Mouse (Mus musculus) CH12F3 (cell line): ENCODE data around the gene Lamc2.

Experiments used
- in situ Hi-C: fragments of 300-500 bp; cut with MboI; formaldehyde crosslinking; loops from 2 replicates; pipeline ENCODE4 v1.14.3; 2020; ENCODE audit warnings: low sequenced_read_pairs

Gene Lamc2

DNA sequence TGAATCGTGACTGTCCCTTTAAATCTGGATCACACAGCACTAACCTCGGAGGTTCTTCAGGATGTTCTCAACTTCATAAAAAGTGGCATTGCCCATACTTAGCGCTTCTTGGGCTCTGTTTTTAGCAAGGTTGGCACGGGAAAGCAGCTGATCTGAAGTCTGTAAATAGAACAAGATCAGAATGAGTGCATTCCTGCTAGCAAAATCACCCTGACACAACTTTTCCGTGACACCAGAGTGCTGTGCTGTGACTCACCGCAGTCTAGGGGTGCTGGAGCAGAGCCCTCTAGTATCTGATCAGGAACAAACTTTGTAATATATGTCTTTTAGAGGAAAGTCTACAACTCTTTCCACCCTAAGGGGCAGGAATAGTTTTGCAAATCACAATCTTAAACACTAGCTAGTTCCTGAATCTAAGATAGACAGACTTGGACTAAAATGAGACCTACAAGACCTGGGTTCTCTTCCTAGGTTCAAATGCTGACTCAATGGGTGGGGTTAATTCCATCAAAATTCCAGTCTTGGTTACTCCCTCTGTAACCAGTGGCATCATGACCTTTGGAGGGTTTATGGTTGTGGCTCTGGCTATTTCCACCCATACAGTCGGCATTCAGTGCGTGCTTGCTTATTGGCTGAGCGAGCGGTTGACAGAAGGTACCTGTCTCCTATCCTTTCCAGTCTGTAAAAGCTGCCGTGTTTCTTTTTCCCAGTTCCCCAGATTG is 56.1 kb downstream of the Lamc2 start:
- in situ Hi-C loops = no loop called here

DNA sequence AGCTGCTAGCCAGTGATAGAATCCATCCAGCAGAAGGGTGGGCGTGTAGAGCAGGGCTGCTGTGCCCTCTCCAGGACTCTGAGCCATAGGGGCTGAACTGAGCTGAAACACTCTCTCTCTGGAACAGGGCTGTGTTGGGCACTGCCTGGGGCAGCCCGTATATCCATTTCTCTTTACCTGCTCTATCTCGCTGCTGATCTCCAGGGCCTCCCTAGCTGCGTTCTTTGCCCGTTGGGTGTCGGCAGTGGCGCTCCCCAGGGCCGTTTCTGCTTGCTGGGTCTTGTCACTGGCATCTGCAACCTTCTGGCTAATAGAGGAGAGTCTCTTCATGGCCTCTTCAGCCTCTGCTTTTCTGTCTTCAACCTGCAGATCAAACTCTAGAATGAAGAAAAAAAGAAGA is 57.5 kb downstream of the Lamc2 start:
- in situ Hi-C loops = no loop called here

DNA sequence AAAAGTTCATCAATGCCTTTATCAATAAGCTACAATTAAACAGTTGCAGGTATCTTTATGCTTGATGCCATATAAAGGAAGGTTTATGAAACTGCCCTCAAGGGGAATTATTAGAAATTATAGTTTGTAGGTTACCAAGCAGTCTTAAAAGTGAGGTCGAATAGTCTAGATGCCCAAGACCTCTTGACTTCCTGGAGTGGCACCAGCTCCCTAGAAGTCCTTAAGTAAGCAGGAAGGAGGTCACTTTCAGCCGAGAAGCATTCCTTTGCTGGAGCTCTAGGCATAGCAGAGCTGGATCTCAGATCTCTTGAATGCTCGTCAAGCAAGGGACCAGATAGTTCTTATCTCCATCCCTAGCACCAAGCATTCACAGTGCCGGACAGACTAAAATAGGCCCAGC is 58.6 kb downstream of the Lamc2 start:
- in situ Hi-C loops = no loop called here

DNA sequence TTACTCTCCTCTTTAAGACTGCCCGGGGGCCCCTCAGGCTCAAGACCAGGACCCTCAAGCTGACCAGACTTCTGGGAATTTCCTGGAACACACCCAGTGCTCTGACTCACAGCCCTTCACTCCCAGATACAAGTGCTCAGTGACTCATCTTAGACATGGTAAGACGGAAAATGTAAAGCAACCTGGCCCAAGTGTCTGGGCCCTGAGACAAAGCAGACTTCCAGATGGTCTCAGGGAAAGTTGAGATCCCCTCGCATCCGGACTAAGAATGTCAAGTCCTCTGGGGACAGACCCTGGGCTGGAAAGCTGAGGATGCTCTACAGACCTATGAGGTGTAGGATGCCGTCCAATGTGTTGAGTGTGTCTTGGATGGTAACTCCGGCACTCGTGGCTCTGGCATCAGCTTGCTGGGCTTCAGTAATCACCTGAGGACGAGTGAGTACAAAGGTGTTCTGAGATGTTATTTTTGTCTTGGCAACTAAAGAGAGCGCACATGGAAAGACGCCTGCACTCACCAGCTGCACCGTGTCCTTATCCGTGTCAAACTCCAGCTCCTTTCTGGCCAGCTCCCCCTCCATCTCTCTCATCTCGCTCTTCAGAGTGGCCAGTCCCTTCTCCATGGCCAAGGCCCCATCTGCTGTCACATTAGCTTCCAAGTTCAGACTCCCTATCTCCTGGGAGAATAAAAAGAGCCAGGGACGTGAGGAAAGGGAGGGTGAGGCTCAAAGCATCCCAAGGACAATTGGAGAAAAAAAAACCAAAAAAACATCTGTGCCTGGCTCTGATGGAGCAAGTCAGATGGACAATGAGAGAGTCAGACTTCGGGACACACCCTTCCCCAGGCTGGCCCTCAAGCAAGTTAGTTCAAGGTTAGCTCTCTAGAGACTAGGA is 59.5 kb downstream of the Lamc2 start:
- in situ Hi-C loops = no loop called here

DNA sequence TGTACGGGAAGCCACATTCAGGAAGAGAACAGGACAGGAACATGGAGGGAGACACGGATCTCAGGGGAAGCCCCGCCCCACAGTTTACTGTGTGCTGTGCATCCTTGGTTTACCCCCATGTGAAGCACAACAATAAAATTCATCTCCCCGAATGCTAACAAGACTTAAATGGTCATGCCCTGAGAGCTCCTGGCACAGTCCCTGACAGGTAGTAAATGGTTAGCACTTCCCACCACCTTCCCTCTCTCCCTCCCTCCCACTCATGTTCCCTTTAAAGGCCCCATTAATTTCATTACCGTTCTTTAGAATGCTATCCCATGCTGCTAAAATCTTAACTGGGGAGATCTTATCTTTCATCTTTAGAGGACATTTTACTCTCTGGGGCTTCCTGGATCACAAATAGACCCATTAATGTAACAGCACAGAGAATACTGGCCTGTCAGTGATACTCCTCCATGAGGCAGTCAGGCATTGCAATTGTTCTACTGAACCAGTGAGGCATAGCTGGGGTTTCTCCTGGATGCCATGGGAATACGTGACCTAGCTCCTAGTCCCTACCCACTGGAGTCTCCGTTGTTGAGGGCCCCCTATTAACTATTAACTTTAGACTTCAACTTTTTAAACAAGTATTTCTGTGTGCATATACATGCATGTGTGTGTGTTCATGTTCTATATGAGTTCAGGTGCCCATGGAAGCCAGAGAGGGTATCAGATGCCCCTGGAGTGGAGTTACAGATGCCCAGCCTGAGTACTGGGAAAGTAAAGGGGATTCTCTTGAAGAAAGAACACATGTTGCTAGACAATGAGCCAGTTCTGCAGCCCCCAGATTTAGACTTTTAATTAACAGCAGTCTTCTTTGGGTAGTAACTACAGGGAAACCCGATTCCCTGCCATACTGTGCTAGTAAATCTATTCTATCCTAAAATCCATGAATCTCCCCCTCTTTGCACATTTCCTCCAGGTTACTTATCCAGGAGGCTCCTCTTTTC is 60.7 kb downstream of the Lamc2 start:
- in situ Hi-C loops = no loop called here

DNA sequence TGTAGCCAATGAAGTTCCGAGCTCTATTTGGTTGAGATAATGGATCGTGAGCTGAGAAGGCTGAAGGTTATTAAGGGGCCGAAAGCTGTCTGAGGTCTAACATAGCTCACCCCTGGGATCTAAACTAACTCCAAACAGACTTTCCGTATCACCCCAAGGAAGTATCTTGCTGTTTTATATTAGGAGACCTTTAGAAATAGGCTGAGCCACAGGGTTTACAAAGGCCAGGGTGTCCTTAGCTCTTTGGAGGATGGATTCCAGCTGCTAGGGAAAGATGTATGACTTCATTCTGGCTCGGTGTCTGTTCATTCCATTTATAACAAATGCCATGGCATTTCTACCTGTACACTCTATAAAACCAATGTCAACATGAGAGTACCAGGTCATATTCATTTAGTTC is 61.7 kb downstream of the Lamc2 start:
- in situ Hi-C loops = loop anchor here (25.0 kb wide), 1 partner anchor 263 kb away; no protein-coding TSS in a partner anchor

DNA sequence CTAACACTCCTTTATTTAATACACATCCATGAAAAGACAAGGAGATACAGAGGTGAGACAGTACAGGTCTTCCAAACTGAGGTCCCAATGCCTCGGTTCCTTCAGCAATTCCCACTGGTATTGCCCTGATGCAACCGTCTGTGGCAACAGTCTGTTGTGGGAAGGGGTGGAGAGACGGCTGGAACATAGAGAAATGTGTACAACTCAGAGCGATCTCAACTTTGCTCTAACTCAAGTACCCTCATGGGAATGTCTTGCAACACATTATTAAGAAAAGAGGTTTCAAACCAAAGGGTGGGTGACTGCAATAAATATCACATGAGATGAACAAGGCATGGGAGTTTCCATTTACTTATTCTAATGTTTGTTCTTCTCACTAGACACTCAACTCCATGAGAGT is 63.5 kb downstream of the Lamc2 start:
- in situ Hi-C loops = loop anchor here (25.0 kb wide), 1 partner anchor 265 kb away; no protein-coding TSS in a partner anchor

DNA sequence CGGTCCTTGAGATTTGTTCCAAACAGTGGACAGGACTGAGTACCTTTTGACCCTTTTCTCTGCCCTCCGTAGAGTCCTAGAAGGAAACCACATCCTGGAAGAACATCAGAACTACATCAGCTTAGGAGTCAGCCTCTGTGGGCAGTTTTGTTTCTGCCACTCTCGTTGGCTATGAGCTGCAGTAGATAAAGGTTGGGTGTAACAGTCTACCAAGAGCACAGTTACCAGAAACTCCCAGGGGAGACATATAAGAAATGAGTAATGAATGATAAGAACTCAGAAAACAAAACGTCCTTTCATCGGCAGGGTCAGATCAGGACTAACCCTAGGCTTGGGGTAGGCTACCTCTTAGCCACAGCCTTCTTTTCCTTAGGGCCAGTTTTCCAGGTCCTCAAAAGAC is 64.9 kb downstream of the Lamc2 start:
- in situ Hi-C loops = loop anchor here (25.0 kb wide), 1 partner anchor 266 kb away; no protein-coding TSS in a partner anchor

DNA sequence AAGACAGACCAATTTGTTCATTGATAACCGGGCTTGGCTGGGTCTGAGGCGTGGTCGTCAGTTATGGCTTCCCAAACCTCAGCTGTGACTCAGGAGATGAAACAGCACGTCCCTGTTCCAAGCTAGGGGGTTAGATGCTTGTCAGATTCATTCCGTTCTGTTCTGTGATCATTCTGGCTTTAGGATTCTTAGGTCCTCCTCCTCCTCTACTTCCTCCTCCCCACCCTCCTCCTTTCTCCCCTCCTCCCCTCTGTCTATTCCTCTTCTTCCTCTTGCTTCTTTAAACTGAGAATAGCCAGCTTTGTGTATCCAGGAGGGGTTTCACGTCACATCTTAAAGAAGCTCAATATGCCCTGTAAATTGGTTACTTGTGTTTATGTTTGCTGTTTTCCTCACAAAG is 65.7 kb downstream of the Lamc2 start:
- in situ Hi-C loops = loop anchor here (25.0 kb wide), 1 partner anchor 267 kb away; no protein-coding TSS in a partner anchor

DNA sequence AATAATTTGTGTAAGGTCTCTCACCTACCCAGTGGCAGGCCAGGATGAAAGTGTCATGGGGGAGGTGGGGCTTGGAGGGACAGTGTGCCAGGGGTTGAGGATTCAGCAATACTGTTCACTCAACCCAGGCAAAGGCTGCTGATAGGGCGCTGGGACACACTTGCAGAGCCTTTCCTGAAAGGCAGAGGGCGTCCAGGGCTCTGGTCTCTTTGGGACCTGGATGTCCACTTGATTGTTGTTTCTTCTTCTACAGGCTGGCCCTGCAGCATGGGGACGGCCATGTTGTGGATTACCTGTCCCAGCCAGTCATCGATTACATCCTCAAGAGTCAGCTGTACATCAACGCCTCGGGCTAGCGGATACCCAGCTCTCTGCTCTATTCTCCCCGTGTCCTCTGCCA is 70.9 kb downstream of the Lamc2 start:
- in situ Hi-C loops = loop anchor here (25.0 kb wide), 1 partner anchor 272 kb away; no protein-coding TSS in a partner anchor

DNA sequence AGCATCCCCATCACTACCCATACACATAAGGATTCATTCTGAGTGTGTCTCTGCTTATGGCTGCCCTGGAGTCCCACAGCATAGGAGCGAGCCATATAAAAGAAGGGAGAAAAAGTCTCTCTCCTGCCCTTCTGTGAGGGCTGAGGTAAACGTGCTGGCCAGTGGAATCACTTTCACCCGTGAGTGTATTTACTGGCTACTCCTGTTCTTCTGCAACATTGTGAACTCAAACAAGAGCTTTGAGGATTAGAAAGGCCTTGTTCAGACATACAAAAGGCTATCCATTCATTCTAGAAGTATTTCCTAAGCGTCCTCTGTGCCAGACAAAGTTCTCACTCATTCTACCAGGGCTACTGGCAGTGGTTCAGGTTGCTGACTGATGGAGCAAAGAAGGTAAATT is 74.7 kb downstream of the Lamc2 start:
- in situ Hi-C loops = loop anchor here (25.0 kb wide), 1 partner anchor 276 kb away; no protein-coding TSS in a partner anchor

DNA sequence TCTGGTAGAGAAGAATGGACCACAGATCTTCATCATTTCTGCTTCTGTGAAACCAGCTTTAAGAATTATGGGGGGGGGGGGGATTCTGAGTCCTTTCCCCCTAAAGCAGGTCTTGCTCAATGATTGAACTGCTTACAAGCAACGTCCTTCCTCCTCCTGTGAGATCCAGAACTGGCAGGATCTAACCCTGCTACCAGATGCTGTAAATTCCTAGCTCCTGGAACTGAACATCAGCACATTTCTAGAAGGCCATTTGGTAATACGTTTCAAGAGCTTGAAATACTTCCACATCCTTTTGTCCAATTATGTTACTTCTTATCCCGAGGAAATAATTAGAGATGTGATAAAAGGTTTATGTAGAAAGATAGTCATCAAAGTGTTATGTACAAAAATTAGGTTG is 76.4 kb downstream of the Lamc2 start:
- in situ Hi-C loops = loop anchor here (25.0 kb wide), 1 partner anchor 277 kb away; no protein-coding TSS in a partner anchor

DNA sequence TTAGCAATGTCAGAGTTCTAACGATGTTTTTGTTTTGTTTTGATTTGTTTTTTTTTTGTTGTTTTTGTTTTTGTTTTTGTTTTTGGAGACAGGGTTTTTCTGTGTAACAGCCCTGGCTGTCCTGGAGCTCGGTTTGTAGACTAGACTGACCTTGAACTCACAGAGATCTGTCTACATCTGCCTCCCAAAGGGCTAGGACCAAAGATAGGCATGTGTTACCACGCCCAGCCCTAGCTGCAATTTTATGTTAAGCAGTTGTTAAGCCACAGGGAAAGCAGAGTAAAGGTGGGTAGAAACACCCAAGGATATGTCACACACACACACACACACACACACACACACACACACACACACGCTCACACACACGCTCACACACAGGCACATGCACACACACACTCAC is 76.9 kb downstream of the Lamc2 start:
- in situ Hi-C loops = loop anchor here (25.0 kb wide), 1 partner anchor 278 kb away; no protein-coding TSS in a partner anchor

DNA sequence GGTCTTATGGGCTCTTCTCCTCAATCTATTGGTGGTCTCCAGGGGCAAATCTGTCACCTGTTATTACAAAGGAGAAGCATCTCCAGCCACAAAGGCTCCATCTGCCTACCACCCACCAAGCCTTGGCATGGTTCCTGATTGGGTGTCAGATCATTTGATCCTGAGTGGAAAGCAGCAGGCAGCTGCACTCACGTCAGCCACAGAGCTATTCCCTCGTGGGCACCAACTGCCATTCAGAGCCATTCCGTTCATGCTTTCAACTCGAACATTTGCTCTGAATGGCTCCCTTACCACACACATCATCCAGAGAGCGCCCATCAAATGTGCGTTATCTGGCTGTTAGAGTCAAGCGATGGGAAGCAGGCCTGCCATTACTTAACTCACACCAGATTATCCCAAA is 78.4 kb downstream of the Lamc2 start:
- in situ Hi-C loops = loop anchor here (25.0 kb wide), 1 partner anchor 279 kb away; no protein-coding TSS in a partner anchor

DNA sequence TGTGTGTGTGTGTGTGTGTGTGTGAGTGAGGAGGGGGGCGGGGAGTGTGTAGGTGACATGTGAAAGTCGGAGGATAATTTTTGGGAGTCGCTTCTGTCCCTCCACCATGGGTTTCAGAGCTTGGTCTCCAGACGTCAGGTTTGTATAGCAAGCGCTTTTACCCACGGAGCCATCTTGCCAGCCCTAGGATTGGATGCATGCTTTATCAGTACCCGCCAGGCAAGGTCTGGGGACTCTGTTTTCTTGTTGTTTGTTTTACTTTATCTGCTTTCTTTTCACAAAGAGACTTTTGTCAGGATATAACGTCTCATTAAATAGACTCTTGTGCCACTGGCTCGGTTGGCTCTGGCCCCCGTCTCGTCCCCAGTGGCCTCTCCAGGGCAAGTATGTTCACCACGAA is 81.4 kb downstream of the Lamc2 start:
- in situ Hi-C loops = loop anchor here (25.0 kb wide), 1 partner anchor 282 kb away; no protein-coding TSS in a partner anchor

DNA sequence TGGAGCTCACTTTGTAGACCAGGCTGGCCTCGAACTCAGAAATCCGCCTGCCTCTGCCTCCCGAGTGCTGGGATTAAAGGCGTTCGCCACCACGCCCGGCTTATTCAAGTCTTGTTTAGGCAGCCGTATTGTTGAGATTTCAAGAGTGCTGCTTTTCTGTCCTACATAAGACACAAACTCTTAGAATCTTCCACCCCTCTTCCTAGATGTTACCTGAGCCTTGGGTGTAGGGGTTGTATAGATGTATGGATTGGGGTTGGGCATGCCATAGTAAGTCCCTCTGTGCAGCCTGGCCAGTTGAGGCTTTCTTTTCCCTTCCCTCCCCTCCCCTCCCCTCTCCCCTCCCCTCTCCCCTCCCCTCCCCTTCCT is 83.1 kb downstream of the Lamc2 start:
- in situ Hi-C loops = loop anchor here (25.0 kb wide), 1 partner anchor 284 kb away; no protein-coding TSS in a partner anchor

DNA sequence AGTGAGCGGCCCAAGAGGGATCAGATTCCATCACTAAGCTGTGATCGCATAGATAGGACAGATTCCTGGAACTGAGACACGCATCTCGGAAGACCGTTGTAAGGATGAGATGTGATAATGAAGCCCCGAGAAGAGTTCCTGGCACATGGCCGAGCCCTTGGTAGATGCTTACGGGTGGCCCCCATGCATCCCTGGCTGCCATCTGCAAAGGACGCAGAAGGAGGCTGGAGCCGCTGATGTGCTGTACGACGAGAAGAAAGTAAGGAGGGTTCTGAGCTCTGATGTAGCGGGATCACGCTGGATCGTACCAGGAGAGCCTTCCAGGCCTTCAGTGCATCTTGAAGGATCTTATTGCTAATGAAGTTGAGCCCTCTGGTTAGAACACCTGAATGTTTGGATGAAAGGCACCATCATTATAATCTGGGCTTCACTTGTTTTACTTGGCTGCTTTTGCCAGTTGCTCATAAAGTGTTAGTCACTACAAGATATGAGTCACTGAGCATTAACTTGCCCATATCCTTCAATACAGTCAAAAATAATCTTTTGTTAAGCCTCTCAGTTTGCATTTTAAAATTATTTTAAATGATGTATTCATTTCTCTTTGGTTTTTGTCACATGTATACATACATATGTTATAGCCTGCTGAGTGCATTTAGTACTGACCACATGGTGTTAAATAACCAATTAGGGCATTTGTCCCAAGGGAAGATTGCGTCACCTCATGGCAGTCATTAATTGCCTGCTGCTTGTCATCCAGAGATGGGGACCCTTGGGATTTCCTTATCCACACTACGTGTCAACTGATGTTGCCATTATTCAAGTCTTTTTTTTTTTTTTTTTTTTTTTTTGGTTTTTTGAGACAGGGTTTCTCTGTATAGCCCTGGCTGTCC is 83.7 kb downstream of the Lamc2 start:
- in situ Hi-C loops = loop anchor here (25.0 kb wide), 1 partner anchor 285 kb away; no protein-coding TSS in a partner anchor

DNA sequence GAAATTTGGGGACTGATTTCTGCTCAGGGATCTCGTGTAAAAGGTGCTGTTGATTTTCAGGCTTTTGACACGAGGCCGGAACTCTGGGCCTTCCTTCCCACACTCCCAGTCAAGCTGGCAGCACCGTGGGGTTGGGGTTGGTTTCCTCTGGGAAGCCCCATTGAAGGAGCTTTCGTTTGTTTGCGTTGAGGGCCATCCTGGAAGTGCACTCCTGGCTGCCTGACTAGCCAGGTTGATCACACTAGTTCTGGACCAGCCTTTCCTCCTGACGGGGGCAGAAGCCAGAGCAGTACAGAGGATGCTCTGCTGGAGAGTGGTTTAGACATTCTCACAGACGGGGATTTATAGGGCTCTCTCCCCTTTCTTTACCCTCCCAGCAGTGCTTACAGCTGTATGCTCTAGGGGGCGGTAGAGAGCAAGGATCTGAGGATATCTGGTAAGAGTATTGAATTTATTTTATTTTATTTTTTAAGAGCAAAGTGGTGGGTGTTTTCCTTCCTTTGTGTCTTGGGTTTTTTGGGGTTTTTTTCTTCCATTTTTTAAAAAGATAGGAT is 84.8 kb downstream of the Lamc2 start:
- in situ Hi-C loops = loop anchor here (25.0 kb wide), 1 partner anchor 286 kb away; no protein-coding TSS in a partner anchor

DNA sequence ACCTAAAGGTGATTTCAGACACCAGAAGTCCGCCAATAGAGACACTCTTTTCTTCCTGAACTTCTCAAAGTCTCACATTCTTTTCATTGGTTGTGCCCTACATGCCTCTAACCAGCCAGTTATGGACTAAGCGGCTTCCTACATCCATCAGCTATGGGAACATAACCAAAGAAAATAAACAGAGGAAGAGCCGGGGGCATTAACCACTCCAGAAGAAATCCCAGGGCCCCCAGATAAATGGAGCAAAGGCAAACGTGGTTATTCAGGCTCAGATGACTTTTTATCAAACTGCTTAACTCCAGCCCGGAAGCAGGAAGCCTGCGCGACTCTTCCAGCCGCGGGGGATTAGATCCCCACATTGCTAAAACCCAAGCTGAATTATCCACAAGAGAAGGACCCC is 85.3 kb downstream of the Lamc2 start:
- in situ Hi-C loops = loop anchor here (25.0 kb wide), 1 partner anchor 286 kb away; no protein-coding TSS in a partner anchor
